Comparison of ENCODE assay signal across 27 mouse cellular contexts in genomic region chr5:93172536-93172935, GRCm38 (mm10). TPM values are rescaled to one million over a fixed set of nuclear protein-coding genes. Genes with fewer than 3 reads are reported as not detected.
A peak's percentile ranks its signal among the peaks of the same experiment; 100 is the strongest.
DNase-seq lines count a peak whose midpoint lies in the region; ATAC-seq and TF ChIP-seq lines count a peak whose summit lies in the region.
"Had no signal": no experiment of that assay in that cellular context is flagged by ENCODE, and none has a peak within 500 bp of the region (broad histone marks: within the 10 kb centered on the region; RNA-seq: fewer than 3 reads in every experiment).

No protein-coding gene starts in this region.

- ATAC-seq in heart, embryonic 11.5 days (replicated peaks; ENCODE audit: insufficient number of reproducible peaks, low FRiP score, low TSS enrichment) = peak; percentile 18; the same call in 1 of the 2 replicates
- ATAC-seq in heart, embryonic 14.5 days (ENCODE audit: insufficient number of reproducible peaks, insufficient read depth, low FRiP score, low read depth) = peak; percentile 63
- no peak for ATAC-seq in intestine, embryonic 14.5 days (replicated peaks; ENCODE audit: low FRiP score, low TSS enrichment, low read depth)
- no peak for ATAC-seq in intestine, postnatal 0 days
- ATAC-seq: CD4-positive, CD25-positive, alpha-beta regulatory T cell, adult 4 months; forebrain, embryonic 14.5 days; forebrain, postnatal 0 days; hindbrain, embryonic 16.5 days; intestine, embryonic 16.5 days had no signal

- no peak overlapping the region for H3K4me2 ChIP-seq in heart, embryonic 11.5 days
- H3K4me2 ChIP-seq in heart, embryonic 14.5 days (ENCODE audit: low read length) = peak overlapping the region; percentile 13; the same call in 1 of the 2 replicates
- H3K4me2 ChIP-seq in intestine, embryonic 14.5 days (ENCODE audit: low read length) = no peak overlapping the region
- no peak overlapping the region for H3K4me2 ChIP-seq in intestine, postnatal 0 days (replicated peaks; ENCODE audit: low read depth)
- H3K4me2 ChIP-seq: embryonic facial prominence, embryonic 12.5 days; embryonic facial prominence, embryonic 15.5 days; hindbrain, embryonic 13.5 days had no signal

- H3K4me3 ChIP-seq in heart, embryonic 11.5 days (ENCODE audit: low read depth, low read length) = no peak overlapping the region
- no peak overlapping the region for H3K4me3 ChIP-seq in heart, embryonic 14.5 days (ENCODE audit: control insufficient read depth in 1 of 2, insufficient read depth in 1 of 2, low read depth in 1 of 2, low read length in 2 of 2)
- no peak overlapping the region for H3K4me3 ChIP-seq in intestine, embryonic 14.5 days (ENCODE audit: low read depth, low read length)
- no peak overlapping the region for H3K4me3 ChIP-seq in intestine, postnatal 0 days (ENCODE audit: low read depth, low read length)
- H3K4me3 ChIP-seq: embryonic facial prominence, embryonic 12.5 days; embryonic facial prominence, embryonic 15.5 days; gastrocnemius, adult 2 months; hindbrain, embryonic 10.5 days; hindbrain, embryonic 13.5 days had no signal

- no peaks in the 10 kb centered on the region for H3K9me3 ChIP-seq in heart, embryonic 11.5 days (replicated peaks; ENCODE audit: control insufficient read depth, low read length)
- no peaks in the 10 kb centered on the region for H3K9me3 ChIP-seq in heart, embryonic 14.5 days (ENCODE audit: control insufficient read depth, low read length)
- H3K9me3 ChIP-seq in intestine, embryonic 14.5 days (ENCODE audit: control insufficient read depth, low read length) = no peaks in the 10 kb centered on the region
- H3K9me3 ChIP-seq in intestine, postnatal 0 days (ENCODE audit: control insufficient read depth) = no peaks in the 10 kb centered on the region
- H3K9me3 ChIP-seq: embryonic facial prominence, embryonic 12.5 days; embryonic facial prominence, embryonic 15.5 days; hindbrain, embryonic 10.5 days; hindbrain, embryonic 13.5 days had no signal

- WGBS in heart, embryonic 11.5 days (ENCODE audit: insufficient replicate concordance) = 47% methylated on average over 6 of the region's 6 CpGs
- WGBS in heart, embryonic 14.5 days = 25% methylated on average over 6 of the region's 6 CpGs
- WGBS in intestine, embryonic 14.5 days = 87% methylated on average over 6 of the region's 6 CpGs
- 85% methylated on average over 6 of the region's 6 CpGs for WGBS in intestine, postnatal 0 days

- TF ChIP-seq CTCF in intestine, postnatal 0 days (IDR thresholded peaks at IDR 0.05; ENCODE audit: low read depth) = no peak

- no peak overlapping the region; the same call in 1 of the 2 replicates for H3K9ac ChIP-seq in heart, embryonic 11.5 days (ENCODE audit: low read depth, low read length)
- no peak overlapping the region for H3K9ac ChIP-seq in heart, embryonic 14.5 days (ENCODE audit: low read length)
- no peak overlapping the region for H3K9ac ChIP-seq in intestine, embryonic 14.5 days (ENCODE audit: low read length)
- H3K9ac ChIP-seq in intestine, postnatal 0 days (ENCODE audit: low read depth, low read length) = no peak overlapping the region
- H3K9ac ChIP-seq: embryonic facial prominence, embryonic 12.5 days; embryonic facial prominence, embryonic 15.5 days; forebrain, postnatal 0 days; hindbrain, embryonic 13.5 days had no signal

- DNase-seq in heart, postnatal 4 days = no peak
- DNase-seq in heart, postnatal 14 days = no peak
- peak; percentile 36 for DNase-seq in intestine, embryonic 14.5 days (ENCODE audit: low spot score)
- peak; percentile 27 for DNase-seq in testis, postnatal 10 days (ENCODE audit: low spot score)
- no peak for DNase-seq in testis, postnatal 14 days (ENCODE audit: low spot score)
- DNase-seq: adrenal gland, adult 2 months; adrenal gland, postnatal 14 days; cerebellum, adult 11 months; cerebellum, adult 2 months; cerebellum, adult 9-11 months; cerebellum, postnatal 25 days; forebrain, postnatal 0 days; gastrocnemius, adult 2 months; gastrocnemius, postnatal 14 days; kidney, adult 2 months had no signal

- intact Hi-C loops in heart, postnatal 14 days (cut with DNase I) = no loop called here

- H3K4me1 ChIP-seq in heart, embryonic 11.5 days (ENCODE audit: control insufficient read depth, insufficient read depth, low read length) = peaks cover 10% of the 10 kb centered on the region; the same call in 1 of the 2 replicates
- peaks cover 11 to 12% of the 10 kb centered on the region in 2 experiments; a peak in 3 of 4 replicates for H3K4me1 ChIP-seq in heart, embryonic 14.5 days (ENCODE audit: control insufficient read depth in 2 of 2, insufficient read depth in 2 of 2, low read length in 2 of 2)
- no peaks in the 10 kb centered on the region for H3K4me1 ChIP-seq in intestine, embryonic 14.5 days (replicated peaks; ENCODE audit: control insufficient read depth, insufficient read depth, low read length)
- no peaks in the 10 kb centered on the region for H3K4me1 ChIP-seq in intestine, postnatal 0 days (replicated peaks; ENCODE audit: control insufficient read depth, insufficient read depth, low read length)
- H3K4me1 ChIP-seq: embryonic facial prominence, embryonic 12.5 days; hindbrain, embryonic 10.5 days; hindbrain, embryonic 13.5 days had no signal

- 0 out of 2 replicates have a peak overlapping the region, but pooled peaks have one; percentile 10 for H3K27ac ChIP-seq in heart, embryonic 11.5 days (ENCODE audit: low read depth, low read length)
- peak overlapping the region; percentile 41 for H3K27ac ChIP-seq in heart, embryonic 14.5 days (replicated peaks in 1 of 2; ENCODE audit: control insufficient read depth in 1 of 2, insufficient read depth in 1 of 2, low read depth in 2 of 2, low read length in 2 of 2)
- no peak overlapping the region for H3K27ac ChIP-seq in intestine, embryonic 14.5 days (ENCODE audit: low read depth)
- no peak overlapping the region for H3K27ac ChIP-seq in intestine, postnatal 0 days (ENCODE audit: low read depth, low read length)
- H3K27ac ChIP-seq: embryonic facial prominence, embryonic 12.5 days; embryonic facial prominence, embryonic 15.5 days; gastrocnemius, adult 2 months; hindbrain, embryonic 10.5 days; hindbrain, embryonic 13.5 days had no signal

- H3K27me3 ChIP-seq in heart, embryonic 11.5 days (ENCODE audit: control insufficient read depth, insufficient read depth, low read length) = no peaks in the 10 kb centered on the region
- H3K27me3 ChIP-seq in heart, embryonic 14.5 days (ENCODE audit: control insufficient read depth, insufficient read depth, low read length) = no peaks in the 10 kb centered on the region
- no peaks in the 10 kb centered on the region for H3K27me3 ChIP-seq in intestine, embryonic 14.5 days (replicated peaks; ENCODE audit: control insufficient read depth, insufficient read depth, low read length)
- H3K27me3 ChIP-seq in intestine, postnatal 0 days (replicated peaks; ENCODE audit: control insufficient read depth, insufficient read depth, low read length) = no peaks in the 10 kb centered on the region
- H3K27me3 ChIP-seq: embryonic facial prominence, embryonic 12.5 days; embryonic facial prominence, embryonic 15.5 days; hindbrain, embryonic 13.5 days had no signal

- H3K36me3 ChIP-seq in heart, embryonic 11.5 days (ENCODE audit: control insufficient read depth, insufficient read depth, low read length) = peaks cover 22% of the 10 kb centered on the region
- peaks cover 84% of the 10 kb centered on the region for H3K36me3 ChIP-seq in heart, embryonic 14.5 days (ENCODE audit: control insufficient read depth, insufficient read depth, low read length)
- H3K36me3 ChIP-seq in intestine, embryonic 14.5 days (ENCODE audit: control insufficient read depth, insufficient read depth, low read length) = peaks cover 89% of the 10 kb centered on the region
- peaks cover 51% of the 10 kb centered on the region for H3K36me3 ChIP-seq in intestine, postnatal 0 days (ENCODE audit: control insufficient read depth, insufficient read depth)

RNA-seq across cellular contexts. Expression of gene Ccni, which starts 33.8 kb away (rescaled TPM):
- 96.5 and 99.1 TPM in 2 replicates for polyA plus RNA-seq in heart, embryonic 11.5 days (2014; fragmentation: Nextera tagmentation; extraction: Ambion mirVana)
- 100 to 1,000 TPM; 246 to 267 TPM for total RNA-seq in heart, postnatal 4 days (2021)
- 127 and 142 TPM in 2 replicates for polyA plus RNA-seq in heart, embryonic 14.5 days (2014; fragmentation: Nextera tagmentation; extraction: Ambion mirVana)
- total RNA-seq in heart, postnatal 14 days (2021) = 100 to 1,000 TPM; 223 to 231 TPM
- polyA plus RNA-seq in intestine, embryonic 14.5 days (2014; fragmentation: Nextera tagmentation; extraction: Ambion mirVana) = 112 and 116 TPM in 2 replicates
- polyA plus RNA-seq in intestine, postnatal 0 days (2015; fragmentation: Nextera tagmentation; extraction: Ambion mirVana) = 68.1 and 71.0 TPM in 2 replicates

RNA-seq across cellular contexts. Expression of gene 2010109A12Rik, which starts 33.8 kb away (rescaled TPM):
- 1.2 and 1.6 TPM in 2 replicates for polyA plus RNA-seq in heart, embryonic 11.5 days (2014; fragmentation: Nextera tagmentation; extraction: Ambion mirVana)
- under 1 TPM; 0.50 to 0.52 TPM for total RNA-seq in heart, postnatal 4 days (2021)
- 1.7 and 2.2 TPM in 2 replicates for polyA plus RNA-seq in heart, embryonic 14.5 days (2014; fragmentation: Nextera tagmentation; extraction: Ambion mirVana)
- total RNA-seq in heart, postnatal 14 days (2021) = under 1 TPM; 0.53 to 0.93 TPM
- 1.0 and 1.5 TPM in 2 replicates for polyA plus RNA-seq in intestine, embryonic 14.5 days (2014; fragmentation: Nextera tagmentation; extraction: Ambion mirVana)
- 1.0 and 1.3 TPM in 2 replicates for polyA plus RNA-seq in intestine, postnatal 0 days (2015; fragmentation: Nextera tagmentation; extraction: Ambion mirVana)
- polyA plus RNA-seq: adrenal gland, adult 2 months; C2C12 had no signal

Comparison
In these comparisons a context has a peak if more than half of its experiments do, and no peak if none do; other contexts are left out.
1. DNase-seq: peak in intestine, embryonic 14.5 days (single experiment) and testis, postnatal 10 days (single experiment); none in heart, postnatal 4 days (single experiment), heart, postnatal 14 days (0 of 2) and testis, postnatal 14 days (single experiment).
2. ATAC-seq: peak in heart, embryonic 11.5 days (single experiment) and heart, embryonic 14.5 days (single experiment); none in intestine, embryonic 14.5 days (single experiment) and intestine, postnatal 0 days (single experiment).
3. H3K27ac ChIP-seq: peak in heart, embryonic 11.5 days (single experiment) and heart, embryonic 14.5 days (2 of 2); none in intestine, embryonic 14.5 days (single experiment) and intestine, postnatal 0 days (single experiment).